In genomic region chr11:87667107-87668090, GRCm38 (mm10) we compare ENCODE assay signal across 26 mouse cellular contexts. TPM values are rescaled to one million over a fixed set of nuclear protein-coding genes. Genes with fewer than 3 reads are reported as not detected.
DNase-seq lines count a peak whose midpoint lies in the region; ATAC-seq and TF ChIP-seq lines count a peak whose summit lies in the region.
"Had no signal": no experiment of that assay in that cellular context is flagged by ENCODE, and none has a peak within 500 bp of the region (broad histone marks: within the 10 kb centered on the region; RNA-seq: fewer than 3 reads in every experiment).

No protein-coding gene starts in this region.

- H3K9me3 ChIP-seq in lung, embryonic 14.5 days (ENCODE audit: low read depth, low read length) = no peaks in the 10 kb centered on the region
- H3K9me3 ChIP-seq in CH12.LX (replicated peaks; ENCODE audit: low read length) = peaks cover 2% of the 10 kb centered on the region
- no peaks in the 10 kb centered on the region for H3K9me3 ChIP-seq in intestine, embryonic 14.5 days (ENCODE audit: control insufficient read depth, low read length)
- no peaks in the 10 kb centered on the region for H3K9me3 ChIP-seq in stomach, embryonic 15.5 days
- no peaks in the 10 kb centered on the region for H3K9me3 ChIP-seq in forebrain, embryonic 11.5 days (ENCODE audit: control insufficient read depth, low read length)
- H3K9me3 ChIP-seq: embryonic facial prominence, embryonic 10.5 days; heart, embryonic 13.5 days; hindbrain, embryonic 12.5 days; liver, embryonic 13.5 days; midbrain, embryonic 13.5 days had no signal

- no peak for TF ChIP-seq RAD21 in CH12.LX (IDR thresholded peaks at IDR 0.05; ENCODE audit: low read depth, low read length)

- peak overlapping the region; percentile 36; the same call in 1 of the 2 replicates for H3K27ac ChIP-seq in lung, embryonic 14.5 days (ENCODE audit: low read depth)
- peak overlapping the region; percentile 65 for H3K27ac ChIP-seq in CH12.LX (ENCODE audit: insufficient read depth, low read depth)
- no peak overlapping the region for H3K27ac ChIP-seq in intestine, embryonic 14.5 days (ENCODE audit: low read depth)
- H3K27ac ChIP-seq in stomach, embryonic 15.5 days = peak overlapping the region; percentile 26; the same call in 1 of the 2 replicates
- no peak overlapping the region for H3K27ac ChIP-seq in forebrain, embryonic 11.5 days (ENCODE audit: low read depth, low read length)
- no peak overlapping the region for H3K27ac ChIP-seq in thymus, adult 2 months (ENCODE audit: control insufficient read depth, insufficient read depth, low read length)
- H3K27ac ChIP-seq: embryonic facial prominence, embryonic 10.5 days; heart, adult 2 months; heart, embryonic 13.5 days; hindbrain, embryonic 12.5 days; midbrain, embryonic 13.5 days had no signal

- TF ChIP-seq POLR2A in lung, adult 2 months (IDR thresholded peaks at IDR 0.05; ENCODE audit: borderline replicate concordance, extremely low read depth, low read depth, low read length) = no peak
- no peak for TF ChIP-seq POLR2A in CH12.LX (IDR thresholded peaks at IDR 0.05; ENCODE audit: low read depth, low read length)
- no peak for TF ChIP-seq POLR2A in thymus, adult 2 months (IDR thresholded peaks at IDR 0.05; ENCODE audit: control insufficient read depth, extremely low read depth, insufficient read depth, low read length, poor library complexity)

- H3K9ac ChIP-seq in lung, embryonic 14.5 days = peak overlapping the region; percentile 26; the same call in 1 of the 2 replicates
- H3K9ac ChIP-seq in CH12.LX (ENCODE audit: insufficient read depth, low read depth) = peak overlapping the region; percentile 93
- no peak overlapping the region for H3K9ac ChIP-seq in intestine, embryonic 14.5 days (ENCODE audit: low read length)
- no peak overlapping the region for H3K9ac ChIP-seq in stomach, embryonic 15.5 days
- H3K9ac ChIP-seq in forebrain, embryonic 11.5 days (ENCODE audit: low read length) = no peak overlapping the region
- H3K9ac ChIP-seq: forebrain, postnatal 0 days; heart, embryonic 13.5 days; hindbrain, embryonic 12.5 days; midbrain, embryonic 13.5 days had no signal

- H3K27me3 ChIP-seq in lung, embryonic 14.5 days (ENCODE audit: insufficient read depth, low read length) = no peaks in the 10 kb centered on the region
- H3K27me3 ChIP-seq in CH12.LX (replicated peaks) = no peaks in the 10 kb centered on the region
- H3K27me3 ChIP-seq in intestine, embryonic 14.5 days (replicated peaks; ENCODE audit: control insufficient read depth, insufficient read depth, low read length) = no peaks in the 10 kb centered on the region; the same call in 1 of the 2 replicates
- no peaks in the 10 kb centered on the region for H3K27me3 ChIP-seq in stomach, embryonic 15.5 days (replicated peaks)
- peaks cover 12% of the 10 kb centered on the region for H3K27me3 ChIP-seq in forebrain, embryonic 11.5 days (ENCODE audit: control insufficient read depth, insufficient read depth, low read length)
- peaks cover 4% of the 10 kb centered on the region; the same call in 1 of the 2 replicates for H3K27me3 ChIP-seq in thymus, adult 2 months (ENCODE audit: control insufficient read depth, insufficient read depth, low read length)
- H3K27me3 ChIP-seq: liver, embryonic 13.5 days had no signal

- peak overlapping the region; percentile 47 for H3K4me2 ChIP-seq in lung, embryonic 14.5 days
- H3K4me2 ChIP-seq in CH12.LX (ENCODE audit: insufficient read depth, low read depth, poor library complexity, severe bottlenecking) = peak overlapping the region; percentile 99
- peak overlapping the region; percentile 35 for H3K4me2 ChIP-seq in intestine, embryonic 14.5 days (ENCODE audit: low read length)
- H3K4me2 ChIP-seq in stomach, embryonic 15.5 days = peak overlapping the region; percentile 27
- no peak overlapping the region for H3K4me2 ChIP-seq in forebrain, embryonic 11.5 days (ENCODE audit: low read depth, low read length, severe bottlenecking)
- H3K4me2 ChIP-seq: heart, embryonic 13.5 days; hindbrain, embryonic 12.5 days; midbrain, embryonic 13.5 days had no signal

- peak overlapping the region; percentile 46 for H3K4me3 ChIP-seq in lung, embryonic 14.5 days (ENCODE audit: low read depth, low read length)
- no peak overlapping the region for H3K4me3 ChIP-seq in lung, adult 2 months (replicated peaks; ENCODE audit: extremely low read depth, low read depth, low read length)
- peak overlapping the region; percentile 41 to 80 (median 60) for H3K4me3 ChIP-seq in CH12.LX (replicated peaks in 1 of 3; ENCODE audit: low read depth in 2 of 3, low read length in 2 of 3, poor library complexity in 1 of 3)
- 0 out of 2 replicates have a peak overlapping the region, but pooled peaks have one; percentile 31 for H3K4me3 ChIP-seq in intestine, embryonic 14.5 days (ENCODE audit: low read depth, low read length)
- H3K4me3 ChIP-seq in stomach, embryonic 15.5 days (replicated peaks) = no peak overlapping the region; the same call in 1 of the 2 replicates
- H3K4me3 ChIP-seq in forebrain, embryonic 11.5 days (ENCODE audit: low read depth, low read length) = no peak overlapping the region
- H3K4me3 ChIP-seq in thymus, adult 2 months (ENCODE audit: control insufficient read depth, insufficient read depth, low read length) = no peak overlapping the region
- H3K4me3 ChIP-seq: embryonic facial prominence, embryonic 10.5 days; heart, adult 2 months; heart, embryonic 13.5 days; hindbrain, embryonic 12.5 days; layer of hippocampus, adult 2 months; midbrain, embryonic 13.5 days had no signal

- no peaks in the 10 kb centered on the region for H3K36me3 ChIP-seq in lung, embryonic 14.5 days (ENCODE audit: insufficient read depth)
- peaks cover 3 to 32% of the 10 kb centered on the region in 2 experiments for H3K36me3 ChIP-seq in CH12.LX (replicated peaks in 1 of 2; ENCODE audit: control insufficient read depth in 1 of 2, insufficient read depth in 1 of 2, low read length in 1 of 2)
- H3K36me3 ChIP-seq in intestine, embryonic 14.5 days (ENCODE audit: control insufficient read depth, insufficient read depth, low read length) = no peaks in the 10 kb centered on the region
- H3K36me3 ChIP-seq in stomach, embryonic 15.5 days = no peaks in the 10 kb centered on the region
- no peaks in the 10 kb centered on the region for H3K36me3 ChIP-seq in forebrain, embryonic 11.5 days (ENCODE audit: control insufficient read depth, insufficient read depth, low read length)
- no peaks in the 10 kb centered on the region for H3K36me3 ChIP-seq in thymus, adult 2 months (ENCODE audit: control insufficient read depth, insufficient read depth, low read length)
- H3K36me3 ChIP-seq: embryonic facial prominence, embryonic 10.5 days; heart, embryonic 13.5 days; hindbrain, embryonic 12.5 days; liver, embryonic 13.5 days; midbrain, embryonic 13.5 days had no signal

- ATAC-seq in lung, embryonic 14.5 days (ENCODE audit: insufficient read depth) = no peak
- ATAC-seq in intestine, embryonic 14.5 days (replicated peaks; ENCODE audit: low FRiP score, low TSS enrichment, low read depth) = no peak
- no peak for ATAC-seq in stomach, embryonic 15.5 days (ENCODE audit: insufficient read depth, low FRiP score, low read depth)
- no peak for ATAC-seq in forebrain, embryonic 11.5 days (replicated peaks; ENCODE audit: low FRiP score)
- ATAC-seq: forebrain, postnatal 0 days; midbrain, embryonic 13.5 days had no signal

- H3K4me1 ChIP-seq in lung, embryonic 14.5 days (ENCODE audit: insufficient read depth) = no peaks in the 10 kb centered on the region
- peaks cover 2% of the 10 kb centered on the region for H3K4me1 ChIP-seq in lung, adult 2 months (ENCODE audit: control insufficient read depth, insufficient read depth, low read length)
- H3K4me1 ChIP-seq in CH12.LX (ENCODE audit: control insufficient read depth in 1 of 2, insufficient read depth in 2 of 2) = peaks cover 6 to 42% of the 10 kb centered on the region in 2 experiments
- H3K4me1 ChIP-seq in intestine, embryonic 14.5 days (replicated peaks; ENCODE audit: control insufficient read depth, insufficient read depth, low read length) = no peaks in the 10 kb centered on the region
- no peaks in the 10 kb centered on the region for H3K4me1 ChIP-seq in stomach, embryonic 15.5 days
- H3K4me1 ChIP-seq in forebrain, embryonic 11.5 days (replicated peaks; ENCODE audit: control insufficient read depth, insufficient read depth, low read length) = peaks cover 4% of the 10 kb centered on the region; the same call in 1 of the 2 replicates
- H3K4me1 ChIP-seq in thymus, adult 2 months (replicated peaks; ENCODE audit: control insufficient read depth, insufficient read depth, low read length) = no peaks in the 10 kb centered on the region

- no peak for TF ChIP-seq CTCF in lung, embryonic 14.5 days (IDR thresholded peaks at IDR 0.05; ENCODE audit: low read depth)
- no peak for TF ChIP-seq CTCF in lung, adult 2 months (IDR thresholded peaks at IDR 0.05; ENCODE audit: insufficient read depth, low read length)
- TF ChIP-seq CTCF in CH12.LX (conservative IDR thresholded peaks at IDR 0.05 in 1 of 2, IDR thresholded peaks at IDR 0.05 in 1 of 2; ENCODE audit: low read depth in 2 of 2, low read length in 2 of 2) = no peak
- TF ChIP-seq CTCF in thymus, adult 2 months (IDR thresholded peaks at IDR 0.05; ENCODE audit: borderline replicate concordance, control insufficient read depth, extremely low read depth, insufficient read depth, low read length, poor library complexity) = no peak

- no peak for DNase-seq in lung, embryonic 14.5 days
- no peak for DNase-seq in lung, adult 2 months
- no peak for DNase-seq in CH12.LX (ENCODE audit: extremely low read depth)
- no peak for DNase-seq in intestine, embryonic 14.5 days (ENCODE audit: low spot score)
- no peak for DNase-seq in forebrain, embryonic 11.5 days (ENCODE audit: low spot score)
- no peak for DNase-seq in thymus, adult 2 months
- DNase-seq: adrenal gland, postnatal 25 days; cerebellum, adult 9-10 months; forebrain, postnatal 0 days; gastrocnemius, postnatal 25 days; heart, adult 2 months; heart, postnatal 14 days; kidney, adult 8-10 months; kidney, postnatal 25 days; layer of hippocampus, postnatal 36 days; liver, embryonic 13.5 days; thymus, adult 18-20 months; thymus, postnatal 4 days had no signal

- dilution Hi-C loops in CH12.LX (cut with MboI; ENCODE audit: extremely low pct_ligation_motif_present, extremely low pct_unique_long_range_greater_than_20kb, low sequenced_read_pairs) = no loop called here

- 36% methylated on average over 4 of the region's 4 CpGs for WGBS in lung, embryonic 14.5 days
- 46% methylated on average over 4 of the region's 4 CpGs for WGBS in lung, adult 2 months
- WGBS in intestine, embryonic 14.5 days = 57% methylated on average over 4 of the region's 4 CpGs
- 42% methylated on average over 4 of the region's 4 CpGs for WGBS in stomach, embryonic 15.5 days
- WGBS in forebrain, embryonic 11.5 days = 69% methylated on average over 4 of the region's 4 CpGs
- 75% methylated on average over 4 of the region's 4 CpGs for WGBS in thymus, adult 2 months

- no peak; the same call in 1 of the 2 replicates for TF ChIP-seq EP300 in CH12.LX (IDR thresholded peaks at IDR 0.05; ENCODE audit: low read length)

- peaks cover 88% of the 10 kb centered on the region for H3K79me2 ChIP-seq in CH12.LX (replicated peaks; ENCODE audit: control insufficient read depth, extremely low read depth, insufficient read depth, poor library complexity, severe bottlenecking)

- in situ Hi-C loops in CH12.LX (cut with MboI; ENCODE audit: low pct_ligation_motif_present, low pct_unique_long_range_greater_than_20kb, low sequenced_read_pairs) = no loop called here

RNA-seq across cellular contexts. Expression of gene Rnf43, which starts 4.9 kb away (rescaled TPM):
- 18.0 and 21.5 TPM in 2 replicates for polyA plus RNA-seq in lung, embryonic 14.5 days (2014; fragmentation: Nextera tagmentation; extraction: Ambion mirVana)
- polyA plus RNA-seq in lung, adult 2 months (2012; rRNA removed) = 10.5 and 12.6 TPM in 2 replicates
- total RNA-seq in CH12.LX (2012; rRNA removed) (23.8 and 27.7 TPM in 2 replicates), CH12.LX (2014; rRNA removed) (10.7 and 12.2 TPM in 2 replicates)
- 26.3 and 27.8 TPM in 2 replicates for polyA plus RNA-seq in CH12.LX (2012; ENCODE audit: insufficient read length, low read depth)
- polyA plus RNA-seq in intestine, embryonic 14.5 days (2014; fragmentation: Nextera tagmentation; extraction: Ambion mirVana) = 18.9 and 22.2 TPM in 2 replicates
- 14.0 and 14.5 TPM in 2 replicates for polyA plus RNA-seq in stomach, embryonic 15.5 days (2015; fragmentation: Nextera tagmentation; extraction: Ambion mirVana)
- 1.5 and 1.9 TPM in 2 replicates for polyA plus RNA-seq in forebrain, embryonic 11.5 days (2014; fragmentation: Nextera tagmentation; extraction: Ambion mirVana)
- 6.6 and 9.0 TPM in 2 replicates for polyA plus RNA-seq in thymus, adult 2 months (2012; rRNA removed)

RNA-seq across cellular contexts. Expression of gene Hsf5, which starts 50.4 kb away (rescaled TPM):
- polyA plus RNA-seq in lung, embryonic 14.5 days (2014; fragmentation: Nextera tagmentation; extraction: Ambion mirVana) = 0.38 and 0.41 TPM in 2 replicates
- 0.02 TPM in 1 of 2 replicates, not detected in the other for polyA plus RNA-seq in lung, adult 2 months (2012; rRNA removed)
- total RNA-seq in CH12.LX (2012; rRNA removed) (0.04 TPM in 1 of 2 replicates, not detected in the other), CH12.LX (2014; rRNA removed) (not detected in 2 replicates)
- polyA plus RNA-seq in CH12.LX (2012; ENCODE audit: insufficient read length, low read depth) = not detected in 2 replicates
- polyA plus RNA-seq in intestine, embryonic 14.5 days (2014; fragmentation: Nextera tagmentation; extraction: Ambion mirVana) = 0.23 and 0.38 TPM in 2 replicates
- 0.26 and 0.31 TPM in 2 replicates for polyA plus RNA-seq in stomach, embryonic 15.5 days (2015; fragmentation: Nextera tagmentation; extraction: Ambion mirVana)
- polyA plus RNA-seq in forebrain, embryonic 11.5 days (2014; fragmentation: Nextera tagmentation; extraction: Ambion mirVana) = 0.37 and 0.52 TPM in 2 replicates
- 0.04 and 0.05 TPM in 2 replicates for polyA plus RNA-seq in thymus, adult 2 months (2012; rRNA removed)
- total RNA-seq: gastrocnemius, postnatal 25 days; monocyte, adult 5-6 weeks; neutrophil, adult 5-6 weeks had no signal

Comparison
In these comparisons a context has a peak if more than half of its experiments do, and no peak if none do; other contexts are left out.
1. H3K4me3 ChIP-seq: peak in lung, embryonic 14.5 days (single experiment), CH12.LX (3 of 3) and intestine, embryonic 14.5 days (single experiment); none in lung, adult 2 months (single experiment), stomach, embryonic 15.5 days (single experiment), forebrain, embryonic 11.5 days (single experiment) and thymus, adult 2 months (single experiment).
2. H3K27ac ChIP-seq: peak in lung, embryonic 14.5 days (single experiment), CH12.LX (single experiment) and stomach, embryonic 15.5 days (single experiment); none in intestine, embryonic 14.5 days (single experiment), forebrain, embryonic 11.5 days (single experiment) and thymus, adult 2 months (single experiment).
3. H3K9ac ChIP-seq: peak in lung, embryonic 14.5 days (single experiment) and CH12.LX (single experiment); none in intestine, embryonic 14.5 days (single experiment), stomach, embryonic 15.5 days (single experiment) and forebrain, embryonic 11.5 days (single experiment).